8 mouse cellular contexts compared by ENCODE assay signal in genomic region chr9:102725958-102726654, GRCm38 (mm10). TPM values are rescaled to one million over a fixed set of nuclear protein-coding genes. Genes with fewer than 3 reads are reported as not detected.
A peak's percentile ranks its signal among the peaks of the same experiment; 100 is the strongest.
DNase-seq lines count a peak whose midpoint lies in the region; ATAC-seq and TF ChIP-seq lines count a peak whose summit lies in the region.

No protein-coding gene starts in this region.

- no peak overlapping the region for H3K4me3 ChIP-seq in hindbrain, embryonic 15.5 days
- H3K4me3 ChIP-seq in limb, embryonic 11.5 days (ENCODE audit: low read depth, low read length) = no peak overlapping the region
- H3K4me3 ChIP-seq in midbrain, embryonic 14.5 days (replicated peaks; ENCODE audit: low read depth, low read length) = peak overlapping the region; percentile 10; the same call in 1 of the 2 replicates
- no peak overlapping the region for H3K4me3 ChIP-seq in stomach, postnatal 0 days (ENCODE audit: low read depth, low read length)

- peak; percentile 62 for ATAC-seq in hindbrain, embryonic 15.5 days (ENCODE audit: low FRiP score, low read depth)
- peak; percentile 73 for ATAC-seq in limb, embryonic 11.5 days (ENCODE audit: insufficient number of reproducible peaks, low FRiP score, low TSS enrichment, low read depth)
- ATAC-seq in midbrain, embryonic 14.5 days (ENCODE audit: low FRiP score, low TSS enrichment) = peak; percentile 66
- peak; percentile 88 for ATAC-seq in stomach, postnatal 0 days (ENCODE audit: low FRiP score, low TSS enrichment)

- peak overlapping the region; percentile 14; the same call in 1 of the 2 replicates for H3K9ac ChIP-seq in hindbrain, embryonic 15.5 days
- peak overlapping the region; percentile 13; the same call in 1 of the 2 replicates for H3K9ac ChIP-seq in limb, embryonic 11.5 days (ENCODE audit: low read length)
- peak overlapping the region; percentile 51 for H3K9ac ChIP-seq in midbrain, embryonic 14.5 days (replicated peaks; ENCODE audit: low read length)
- H3K9ac ChIP-seq in stomach, postnatal 0 days (ENCODE audit: low read length) = no peak overlapping the region

- peak overlapping the region; percentile 73 for H3K27ac ChIP-seq in hindbrain, embryonic 15.5 days (replicated peaks)
- peak overlapping the region; percentile 68 for H3K27ac ChIP-seq in limb, embryonic 11.5 days (replicated peaks; ENCODE audit: low read depth, low read length)
- H3K27ac ChIP-seq in midbrain, embryonic 14.5 days (replicated peaks; ENCODE audit: low read depth, low read length) = peak overlapping the region; percentile 78
- H3K27ac ChIP-seq in stomach, postnatal 0 days (replicated peaks) = peak overlapping the region; percentile 10

- DNase-seq in adrenal gland, adult (ENCODE audit: inconsistent age in 2 of 2, low spot score in 1 of 2) = peak; percentile 94 to 97
- peak; percentile 93 for DNase-seq in embryo, embryonic 10 days (ENCODE audit: low spot score)
- DNase-seq in gastrocnemius, postnatal 10 days = peak; percentile 88
- DNase-seq in limb, embryonic 11.5 days (ENCODE audit: low spot score) = peak; percentile 93
- peak; percentile 88 for DNase-seq in midbrain, embryonic 14.5 days
- peak; percentile 93 for DNase-seq in stomach, postnatal 0 days (ENCODE audit: low spot score)
- no peak for DNase-seq in thymus, postnatal 0 days (ENCODE audit: low spot score)

- TF ChIP-seq CTCF in stomach, postnatal 0 days (IDR thresholded peaks at IDR 0.05; ENCODE audit: low read depth) = peak; percentile 56

- H3K36me3 ChIP-seq in hindbrain, embryonic 15.5 days = peaks cover 75% of the 10 kb centered on the region
- peaks cover 36% of the 10 kb centered on the region for H3K36me3 ChIP-seq in limb, embryonic 11.5 days (ENCODE audit: control insufficient read depth, insufficient read depth, low read length)
- H3K36me3 ChIP-seq in midbrain, embryonic 14.5 days (ENCODE audit: control insufficient read depth, insufficient read depth, low read length) = peaks cover 100% of the 10 kb centered on the region
- peaks cover 63% of the 10 kb centered on the region for H3K36me3 ChIP-seq in stomach, postnatal 0 days (ENCODE audit: control insufficient read depth, insufficient read depth, low read length)

- peak; percentile 64 for TF ChIP-seq EP300 in stomach, postnatal 0 days (optimal IDR thresholded peaks at IDR 0.05)

- WGBS in hindbrain, embryonic 15.5 days = 3% methylated on average over 21 of the region's 22 CpGs
- WGBS in limb, embryonic 11.5 days = under 1% methylated on average over 22 of the region's 22 CpGs
- 2% methylated on average over 22 of the region's 22 CpGs for WGBS in midbrain, embryonic 14.5 days
- WGBS in stomach, postnatal 0 days = 3% methylated on average over 21 of the region's 22 CpGs

- peak overlapping the region; percentile 34 for H3K4me2 ChIP-seq in hindbrain, embryonic 15.5 days
- H3K4me2 ChIP-seq in limb, embryonic 11.5 days (ENCODE audit: low read depth, severe bottlenecking) = peak overlapping the region; percentile 40
- peak overlapping the region; percentile 42 for H3K4me2 ChIP-seq in midbrain, embryonic 14.5 days (ENCODE audit: low read length)
- H3K4me2 ChIP-seq in stomach, postnatal 0 days (replicated peaks; ENCODE audit: low read depth) = peak overlapping the region; percentile 35

- no peaks in the 10 kb centered on the region for H3K9me3 ChIP-seq in hindbrain, embryonic 15.5 days
- no peaks in the 10 kb centered on the region for H3K9me3 ChIP-seq in limb, embryonic 11.5 days (ENCODE audit: control insufficient read depth, low read length)
- H3K9me3 ChIP-seq in midbrain, embryonic 14.5 days (ENCODE audit: control insufficient read depth, low read length) = no peaks in the 10 kb centered on the region
- H3K9me3 ChIP-seq in stomach, postnatal 0 days (ENCODE audit: control insufficient read depth, low read length) = no peaks in the 10 kb centered on the region

- H3K27me3 ChIP-seq in hindbrain, embryonic 15.5 days = no peaks in the 10 kb centered on the region
- H3K27me3 ChIP-seq in limb, embryonic 11.5 days (ENCODE audit: control insufficient read depth, insufficient read depth, low read length) = no peaks in the 10 kb centered on the region
- no peaks in the 10 kb centered on the region for H3K27me3 ChIP-seq in midbrain, embryonic 14.5 days (ENCODE audit: control insufficient read depth, insufficient read depth, low read length)
- H3K27me3 ChIP-seq in stomach, postnatal 0 days (ENCODE audit: control insufficient read depth, insufficient read depth, low read length) = no peaks in the 10 kb centered on the region

- H3K4me1 ChIP-seq in hindbrain, embryonic 15.5 days (replicated peaks) = peaks cover 61% of the 10 kb centered on the region
- peaks cover 47% of the 10 kb centered on the region for H3K4me1 ChIP-seq in limb, embryonic 11.5 days (ENCODE audit: control insufficient read depth, insufficient read depth, low read length)
- H3K4me1 ChIP-seq in midbrain, embryonic 14.5 days (ENCODE audit: control insufficient read depth, insufficient read depth, low read length) = peaks cover 54% of the 10 kb centered on the region
- peaks cover 13% of the 10 kb centered on the region for H3K4me1 ChIP-seq in stomach, postnatal 0 days (replicated peaks; ENCODE audit: control insufficient read depth, insufficient read depth)

RNA-seq across cellular contexts. Expression of gene Amotl2, which starts 9.6 kb away (rescaled TPM):
- total RNA-seq in gastrocnemius, postnatal 10 days (2021) = 10 to 100 TPM; 32.9 to 43.7 TPM
- polyA plus RNA-seq in hindbrain, embryonic 15.5 days (2015; fragmentation: Nextera tagmentation; extraction: Ambion mirVana) = 66.0 and 71.3 TPM in 2 replicates
- polyA plus RNA-seq in limb, embryonic 11.5 days (2014; fragmentation: Nextera tagmentation; extraction: Ambion mirVana) = 34.3 and 40.6 TPM in 2 replicates
- 61.0 and 77.7 TPM in 2 replicates for polyA plus RNA-seq in midbrain, embryonic 14.5 days (2014; fragmentation: Nextera tagmentation; extraction: Ambion mirVana)
- polyA plus RNA-seq in stomach, postnatal 0 days (2015; fragmentation: Nextera tagmentation; extraction: Ambion mirVana) = 18.6 and 22.7 TPM in 2 replicates
- polyA plus RNA-seq in thymus, postnatal 0 days (2015; fragmentation: Nextera tagmentation; extraction: Ambion mirVana) = 4.9 and 6.4 TPM in 2 replicates

Comparison
In these comparisons a context has a peak if more than half of its experiments do, and no peak if none do; other contexts are left out.
1. H3K27ac ChIP-seq: peak in every context shown above with its lines; median percentile 78 in midbrain, embryonic 14.5 days; 73 in hindbrain, embryonic 15.5 days; 68 in limb, embryonic 11.5 days; 10 in stomach, postnatal 0 days.